Mouse (Mus musculus) brain, embryonic 14.5 days (tissue): ENCODE measurements around the gene 1520401A03Rik. TPM values are rescaled to one million over a fixed set of nuclear protein-coding genes. Genes with fewer than 3 reads are reported as not detected.

ENCODE experiments used
- DNase-seq: peaks from one replicate; pipeline ENCODE4 v3.0.0-alpha.2; 2011; ENCODE audit warnings: low read depth
- CTCF ChIP-seq: fragments of 200-500 bp; IDR thresholded peaks from 2 replicates; pipeline ENCODE4 v1.5.1; 2012; ENCODE audit warnings: inconsistent platforms, mild to moderate bottlenecking, moderate library complexity, borderline replicate concordance; ENCODE audit not compliant: insufficient read depth, insufficient read length; ENCODE audit errors: extremely low read depth
- POLR2A ChIP-seq: fragments of 200-500 bp; IDR thresholded peaks from 2 replicates; pipeline ENCODE4 v1.6.1; 2012; ENCODE audit warnings: mild to moderate bottlenecking, inconsistent platforms, borderline replicate concordance; ENCODE audit not compliant: poor library complexity, insufficient read depth, insufficient read length, severe bottlenecking; ENCODE audit errors: extremely low read depth
- polyA plus RNA-seq: library from polyadenylated mRNA; depleted of rRNA; stranded (reverse); fragments of >200 nt; gene quantifications from 2 replicates; pipeline ENCODE4 v1.2.3, GENCODE M21; 2012; rRNA removed

Gene 1520401A03Rik
- polyA plus RNA-seq, 1 experiment: 0.14 TPM

DNA sequence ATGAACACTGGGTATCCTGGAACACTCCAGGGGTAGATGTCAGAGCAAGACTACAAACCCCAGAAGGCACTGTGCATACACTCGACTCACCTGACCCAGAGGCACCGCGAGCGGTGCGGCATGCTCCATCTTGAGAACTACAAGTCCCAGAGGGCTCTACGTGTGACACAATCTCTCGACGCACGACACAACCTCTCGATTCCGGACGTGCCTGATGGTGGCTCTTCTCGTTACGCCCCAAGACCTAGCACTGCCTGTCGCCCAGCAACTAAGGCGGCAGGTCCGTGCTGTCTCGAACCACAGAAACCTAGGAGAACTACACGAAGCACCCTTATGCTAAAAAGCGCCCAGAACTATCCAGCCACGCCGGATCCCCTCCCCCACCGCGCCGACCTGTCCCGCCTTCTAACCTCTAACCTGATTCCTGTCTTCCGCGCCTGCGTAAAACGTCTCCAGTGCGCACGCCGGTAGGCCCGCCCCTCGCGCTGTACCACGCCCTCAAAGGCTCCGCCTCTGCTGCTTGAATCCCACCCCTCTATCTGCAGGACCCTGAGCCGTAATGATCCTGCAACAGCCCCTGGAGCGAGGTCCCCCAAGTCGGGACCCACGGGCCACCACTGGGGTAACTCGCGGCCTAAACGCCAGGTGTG lies 49.0 kb downstream of the 1520401A03Rik start, which contains the start of the genes Hcfc1r1 and Thoc6:
TSS of gene Hcfc1r1 (plus strand) at position 173 of the 650 bp plus-strand sequence.
TSS of gene Thoc6 (minus strand) at position 459 of the 650 bp plus-strand sequence.
- DNase-seq: peak; percentile 99
- TF ChIP-seq CTCF (no peak), POLR2A (peak; percentile 45; the same call in 1 of the 2 replicates)

- no peak for TF ChIP-seq CTCF
- TF ChIP-seq POLR2A: no peak
- no peak for DNase-seq
Measured at GRCm38 (mm10) chr17:23672761-23673160, 49.8 kb downstream of the 1520401A03Rik start.

GRCm38 (mm10) chr17:23671519-23671918 lies 51.1 kb downstream of the 1520401A03Rik start:
- TF ChIP-seq CTCF (no peak), POLR2A (no peak)
- DNase-seq: no peak

GRCm38 (mm10) chr17:23670516-23671074 lies 52.0 kb downstream of the 1520401A03Rik start:
- TF ChIP-seq POLR2A (no peak), CTCF (no peak)
- DNase-seq: no peak

DNA sequence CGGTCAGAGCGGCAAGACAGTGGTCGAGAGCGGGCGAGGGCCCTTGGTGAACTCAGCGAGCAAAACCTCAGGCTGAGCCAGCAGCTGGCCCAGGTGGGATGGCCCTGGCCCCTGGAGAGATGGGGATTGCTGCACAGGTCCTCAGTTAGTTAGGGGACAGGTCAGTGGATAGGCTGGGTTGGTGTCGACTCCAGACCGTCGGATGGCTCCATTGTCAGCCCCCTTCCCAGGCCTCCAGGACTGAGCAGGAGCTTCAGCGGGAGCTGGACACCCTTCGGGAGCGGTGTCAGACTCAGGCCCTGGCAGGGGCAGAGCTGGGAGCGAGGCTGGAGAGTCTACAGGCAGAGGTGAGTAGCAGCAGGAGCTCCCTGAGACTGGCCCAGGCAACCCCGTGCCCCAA lies 57.1 kb downstream of the 1520401A03Rik start:
- TF ChIP-seq CTCF (no peak), POLR2A (no peak)
- no peak for DNase-seq

DNA sequence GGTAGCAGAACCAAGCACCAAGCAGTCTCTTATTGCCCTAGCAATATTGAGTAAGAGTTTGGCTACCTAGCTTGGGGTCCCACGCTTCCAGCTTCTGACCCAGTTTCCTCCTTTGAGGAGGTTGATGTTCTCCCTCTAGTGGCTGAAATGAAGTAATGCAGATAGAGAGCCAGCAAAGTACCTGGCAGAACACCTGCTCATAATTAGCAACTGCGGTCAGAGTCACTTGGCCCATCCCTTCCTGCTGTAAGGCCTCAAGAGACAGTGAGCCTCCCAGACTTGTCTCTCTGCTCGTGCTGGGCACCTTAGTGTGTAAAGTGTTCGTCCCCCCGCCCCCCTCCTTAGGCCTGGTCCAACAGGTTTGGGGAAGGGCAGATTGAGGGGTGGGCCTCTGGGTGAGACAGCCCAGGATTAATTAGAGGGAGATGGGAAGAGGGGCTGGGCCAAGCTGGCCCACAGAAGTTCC lies 58.0 kb downstream of the 1520401A03Rik start:
- no peak for TF ChIP-seq POLR2A
- peak; percentile 75; the same call in 1 of the 2 replicates for TF ChIP-seq CTCF
- DNase-seq: peak; percentile 56

- no peak for DNase-seq
Measured at GRCm38 (mm10) chr17:23661526-23661925, 61.1 kb downstream of the 1520401A03Rik start.

DNA sequence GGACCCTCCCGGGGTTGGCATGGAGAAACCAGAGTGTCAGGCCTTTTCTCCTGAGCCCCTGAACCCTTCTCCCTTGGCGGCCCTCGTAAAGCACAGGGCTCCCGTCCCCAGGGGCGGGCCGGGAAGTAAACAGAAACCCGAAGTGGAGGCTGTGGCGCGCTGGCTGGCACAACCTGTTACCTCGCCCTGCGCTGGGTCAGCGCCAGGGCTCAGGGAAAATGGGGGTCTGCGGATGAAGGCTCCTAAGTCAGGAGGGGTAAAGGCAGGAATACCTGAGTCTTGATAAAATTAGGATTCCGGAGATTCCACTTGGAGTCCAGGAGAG lies 61.7 kb downstream of the 1520401A03Rik start:
- TF ChIP-seq POLR2A: no peak
- TF ChIP-seq CTCF: no peak
- DNase-seq: no peak

More at GRCm38 (mm10) chr17:23661526-23661925, 61.1 kb downstream of the 1520401A03Rik start:
- no peak for TF ChIP-seq POLR2A
- TF ChIP-seq CTCF: peak; percentile 41; the same call in 1 of the 2 replicates

- no peak for DNase-seq
- peak; percentile 50 for TF ChIP-seq CTCF
- TF ChIP-seq POLR2A: no peak
Measured at GRCm38 (mm10) chr17:23660117-23660875, 62.3 kb downstream of the 1520401A03Rik start, which contains the start of gene Bicdl2. Gene Bicdl2, plus strand, starts transcription at chr17:23660506.

GRCm38 (mm10) chr17:23658450-23658849 lies 64.1 kb downstream of the 1520401A03Rik start:
- DNase-seq: no peak

More at GRCm38 (mm10) chr17:23658450-23658849, 64.1 kb downstream of the 1520401A03Rik start:
- TF ChIP-seq CTCF: no peak
- TF ChIP-seq POLR2A: no peak

Other genes with a start within 250 kb of the 1520401A03Rik start
- gene Vmn2r117, start 243.1 kb downstream of the 1520401A03Rik start, polyA plus RNA-seq: not detected in 2 replicates
- 16.7 and 21.4 TPM in 2 replicates for gene Zfp213, start 158.5 kb downstream of the 1520401A03Rik start, polyA plus RNA-seq
- gene Zfp13, start 123.3 kb downstream of the 1520401A03Rik start, polyA plus RNA-seq: 46.8 and 47.4 TPM in 2 replicates
- 0.05 and 0.22 TPM in 2 replicates for gene Zscan10, start 121.9 kb downstream of the 1520401A03Rik start, polyA plus RNA-seq
- 1.3 and 1.9 TPM in 2 replicates for gene Mmp25, start 77.5 kb downstream of the 1520401A03Rik start, polyA plus RNA-seq
- gene Bicdl2, start 62.3 kb downstream of the 1520401A03Rik start, polyA plus RNA-seq: 0.08 and 0.24 TPM in 2 replicates
- 67.6 and 81.2 TPM in 2 replicates for gene Hcfc1r1, start 49.2 kb downstream of the 1520401A03Rik start, polyA plus RNA-seq
- gene Thoc6, start 48.9 kb downstream of the 1520401A03Rik start, polyA plus RNA-seq: 38.7 and 54.6 TPM in 2 replicates
- gene Tnfrsf12a, start 45.3 kb downstream of the 1520401A03Rik start, polyA plus RNA-seq: 1.7 and 2.1 TPM in 2 replicates
- gene Cldn6, start 43.5 kb downstream of the 1520401A03Rik start, polyA plus RNA-seq: 0.83 and 1.3 TPM in 2 replicates
- gene Cldn9, start 38.8 kb downstream of the 1520401A03Rik start, polyA plus RNA-seq: 0.92 and 0.93 TPM in 2 replicates
- gene Pkmyt1, start 3.6 kb upstream of the 1520401A03Rik start, polyA plus RNA-seq: 24.4 and 47.9 TPM in 2 replicates
- gene Paqr4, start 18.1 kb upstream of the 1520401A03Rik start, polyA plus RNA-seq: 33.3 and 41.0 TPM in 2 replicates
- 2.8 and 3.7 TPM in 2 replicates for gene Kremen2, start 23.1 kb upstream of the 1520401A03Rik start, polyA plus RNA-seq
- gene Flywch1, start 48.8 kb upstream of the 1520401A03Rik start, polyA plus RNA-seq: 110 and 150 TPM in 2 replicates
- 54.6 and 59.4 TPM in 2 replicates for gene Flywch2, start 63.3 kb upstream of the 1520401A03Rik start, polyA plus RNA-seq
- gene Srrm2, start 67.7 kb upstream of the 1520401A03Rik start, polyA plus RNA-seq: 749 and 826 TPM in 2 replicates
- gene Elob, start 106.4 kb upstream of the 1520401A03Rik start, polyA plus RNA-seq: 824 and 1,130 TPM in 2 replicates
- 0.38 and 0.54 TPM in 2 replicates for gene Prss33, start 113.3 kb upstream of the 1520401A03Rik start, polyA plus RNA-seq
- 0.04 and 0.24 TPM in 2 replicates for gene Prss32, start 121.1 kb upstream of the 1520401A03Rik start, polyA plus RNA-seq
- 1.3 and 2.1 TPM in 2 replicates for gene Prss41, start 121.4 kb upstream of the 1520401A03Rik start, polyA plus RNA-seq
- not detected in 2 replicates for gene Prss21, start 145.3 kb upstream of the 1520401A03Rik start, polyA plus RNA-seq
- gene Dcpp1, start 158.1 kb upstream of the 1520401A03Rik start, polyA plus RNA-seq: not detected in 2 replicates
- not detected in 2 replicates for gene Dcpp2, start 158.1 kb upstream of the 1520401A03Rik start, polyA plus RNA-seq
- not detected in 2 replicates for gene Dcpp3, start 194.7 kb upstream of the 1520401A03Rik start, polyA plus RNA-seq
- gene Sbp, start 218.9 kb upstream of the 1520401A03Rik start, polyA plus RNA-seq: not detected in 2 replicates
- gene Sbpl, start 232.5 kb upstream of the 1520401A03Rik start, polyA plus RNA-seq: not detected in 2 replicates